Mouse (Mus musculus) MEL (cell line): ENCODE results near the gene Sorl1. TPM values are rescaled to one million over a fixed set of nuclear protein-coding genes. Genes with fewer than 3 reads are reported as not detected.

Experiments
- DNase-seq: peaks from one replicate; pipeline ENCODE4 v3.0.0; 2011; ENCODE audit warnings: low read depth, low spot score
- H3K27ac ChIP-seq: 2 replicates; pipeline ENCODE4 v1.5.1; 2012; ENCODE audit warnings: low read depth, mild to moderate bottlenecking, control low read depth, low read length, moderate library complexity; ENCODE audit not compliant: control insufficient read depth
- H3K27me3 ChIP-seq, 2 experiments: fragments of 150-350 bp in 1 of 2; sonication (generic) in 1 of 2; 2 replicates each; pipeline ENCODE4 v1.6.1; 2012; ENCODE audit warnings: low read length in 2 of 2, mild to moderate bottlenecking in 2 of 2, improper control_type of control experiment in 1 of 2, moderate library complexity in 1 of 2; ENCODE audit not compliant: insufficient read depth in 2 of 2, control insufficient read depth in 1 of 2
- H3K36me3 ChIP-seq, 2 experiments: 2 replicates each; pipeline ENCODE4 v1.6.1; 2012 to 2014; ENCODE audit warnings: low read length in 2 of 2, improper control_type of control experiment in 1 of 2, inconsistent platforms in 1 of 2, mild to moderate bottlenecking in 1 of 2; ENCODE audit not compliant: insufficient read depth in 2 of 2, control insufficient read depth in 1 of 2
- H3K4me1 ChIP-seq, 2 experiments: fragments of 150-350 bp in 1 of 2; sonication (generic) in 1 of 2; 2 replicates each; pipeline ENCODE4 v1.6.1; 2012; ENCODE audit warnings: low read length in 2 of 2, improper control_type of control experiment in 1 of 2, mild to moderate bottlenecking in 1 of 2; ENCODE audit not compliant: insufficient read depth in 2 of 2, control insufficient read depth in 1 of 2
- H3K4me3 ChIP-seq, 2 experiments: fragments of 150-350 bp in 1 of 2; sonication (generic) in 1 of 2; 2 replicates each; pipeline ENCODE4 v1.5.1; 2012; ENCODE audit warnings: low read depth in 2 of 2, low read length in 2 of 2, mild to moderate bottlenecking in 2 of 2, moderate library complexity in 2 of 2, control low read depth in 1 of 2, improper control_type of control experiment in 1 of 2; ENCODE audit not compliant: control insufficient read depth in 1 of 2, insufficient read depth in 1 of 2
- H3K79me2 ChIP-seq: 2 replicates; pipeline ENCODE4 v1.6.1; 2012; ENCODE audit warnings: mild to moderate bottlenecking, low read length, moderate library complexity; ENCODE audit not compliant: control insufficient read depth, poor library complexity, insufficient read depth
- H3K9ac ChIP-seq: 2 replicates; pipeline ENCODE4 v1.6.1; 2012; ENCODE audit warnings: low read depth, mild to moderate bottlenecking, control low read depth, low read length, moderate library complexity; ENCODE audit not compliant: control insufficient read depth, poor library complexity, severe bottlenecking
- H3K9me3 ChIP-seq: fragments of 150-350 bp; sonication (generic); replicated peaks from 2 replicates; pipeline ENCODE4 v1.6.1; 2012; ENCODE audit warnings: mild to moderate bottlenecking, low read length, improper control_type of control experiment, moderate library complexity; ENCODE audit not compliant: insufficient read depth
- BHLHE40 ChIP-seq: IDR thresholded peaks from 2 replicates; pipeline ENCODE4 v1.6.1; 2012; ENCODE audit warnings: low read depth, mild to moderate bottlenecking, inconsistent platforms, low read length, improper control_type of control experiment, borderline replicate concordance
- CHD1 ChIP-seq: IDR thresholded peaks from 2 replicates; pipeline ENCODE4 v1.6.1; 2012; ENCODE audit warnings: low read depth, mild to moderate bottlenecking, inconsistent platforms, low read length, improper control_type of control experiment
- CHD2 ChIP-seq: IDR thresholded peaks from 2 replicates; pipeline ENCODE4 v1.6.1; 2011; ENCODE audit warnings: low read length, improper control_type of control experiment
- CTCF ChIP-seq, 3 experiments: IDR thresholded peaks in 2 of 3; conservative IDR thresholded peaks in 1 of 3; 2 replicates each; pipeline ENCODE4 v1.5.1; 2011 to 2012; ENCODE audit warnings: low read length in 3 of 3, low read depth in 2 of 3, mild to moderate bottlenecking in 2 of 3, improper control_type of control experiment in 1 of 3, inconsistent platforms in 1 of 3, mixed read lengths in 1 of 3, moderate library complexity in 1 of 3; ENCODE audit not compliant: control insufficient read depth in 1 of 3, insufficient read depth in 1 of 3, poor library complexity in 1 of 3, severe bottlenecking in 1 of 3
- EP300 ChIP-seq, 2 experiments: IDR thresholded peaks; 2 replicates each; pipeline ENCODE4 v1.6.1; 2011; ENCODE audit warnings: improper control_type of control experiment in 2 of 2, low read length in 2 of 2, low read depth in 1 of 2, mild to moderate bottlenecking in 1 of 2
- GATA1 ChIP-seq: IDR thresholded peaks from 2 replicates; pipeline ENCODE4 v1.6.1; 2011; ENCODE audit warnings: low read depth, low read length, improper control_type of control experiment
- JUND ChIP-seq: IDR thresholded peaks from 2 replicates; pipeline ENCODE4 v1.6.1; 2011; ENCODE audit warnings: low read depth, mild to moderate bottlenecking, improper control_type of control experiment, low read length
- KAT2A ChIP-seq: conservative IDR thresholded peaks from 2 replicates; pipeline ENCODE4 v1.6.1; 2012; ENCODE audit warnings: low read depth, low read length, improper control_type of control experiment, inconsistent platforms
- MAFK ChIP-seq: IDR thresholded peaks from 2 replicates; pipeline ENCODE4 v1.6.1; 2011; ENCODE audit warnings: low read depth, mild to moderate bottlenecking, low read length, improper control_type of control experiment, borderline replicate concordance
- MAX ChIP-seq: IDR thresholded peaks from 2 replicates; pipeline ENCODE4 v1.6.1; 2011; ENCODE audit warnings: low read length, improper control_type of control experiment
- MEF2A ChIP-seq: IDR thresholded peaks from 2 replicates; pipeline ENCODE4 v1.6.1; 2014; ENCODE audit warnings: low read depth, mild to moderate bottlenecking, inconsistent platforms, low read length, improper control_type of control experiment; ENCODE audit not compliant: poor library complexity, insufficient replicate concordance, severe bottlenecking; ENCODE audit errors: extremely low read depth
- MXI1 ChIP-seq: IDR thresholded peaks from 2 replicates; pipeline ENCODE4 v1.6.1; 2011; ENCODE audit warnings: mild to moderate bottlenecking, low read depth, low read length, improper control_type of control experiment
- MYB ChIP-seq: IDR thresholded peaks from 2 replicates; pipeline ENCODE4 v1.6.1; 2011; ENCODE audit warnings: mild to moderate bottlenecking, low read depth, low read length, improper control_type of control experiment
- NELFE ChIP-seq: IDR thresholded peaks from 2 replicates; pipeline ENCODE4 v1.6.1; 2011; ENCODE audit warnings: low read depth, low read length, improper control_type of control experiment
- POLR2A ChIP-seq, 2 experiments: IDR thresholded peaks; 2 replicates each; pipeline ENCODE4 v1.6.1; 2011 to 2012; ENCODE audit warnings: low read length in 2 of 2, mild to moderate bottlenecking in 2 of 2, control low read depth in 1 of 2, improper control_type of control experiment in 1 of 2, low read depth in 1 of 2, moderate library complexity in 1 of 2; ENCODE audit not compliant: control insufficient read depth in 1 of 2, insufficient read depth in 1 of 2, poor library complexity in 1 of 2
- POLR2AphosphoS5 ChIP-seq: IDR thresholded peaks from 2 replicates; pipeline ENCODE4 v1.6.1; 2012; ENCODE audit warnings: low read depth, borderline replicate concordance, mild to moderate bottlenecking, inconsistent platforms, low read length, moderate library complexity, mixed read lengths
- SIN3A ChIP-seq: IDR thresholded peaks from 2 replicates; pipeline ENCODE4 v1.6.1; 2012; ENCODE audit warnings: low read length, improper control_type of control experiment, inconsistent platforms
- SMC3 ChIP-seq: IDR thresholded peaks from 2 replicates; pipeline ENCODE4 v1.6.1; 2011; ENCODE audit warnings: low read depth, low read length, improper control_type of control experiment
- TCF12 ChIP-seq: IDR thresholded peaks from 2 replicates; pipeline ENCODE4 v1.6.1; 2014; ENCODE audit warnings: low read depth, mild to moderate bottlenecking, inconsistent platforms, low read length, improper control_type of control experiment, moderate library complexity
- USF2 ChIP-seq, 2 experiments: IDR thresholded peaks; 2 replicates each; pipeline ENCODE4 v1.6.1; 2011 to 2012; ENCODE audit warnings: improper control_type of control experiment in 2 of 2, low read length in 2 of 2, borderline replicate concordance in 1 of 2, inconsistent platforms in 1 of 2, low read depth in 1 of 2, mild to moderate bottlenecking in 1 of 2; ENCODE audit not compliant: insufficient read depth in 1 of 2
- ZNF384 ChIP-seq: IDR thresholded peaks from 2 replicates; pipeline ENCODE4 v1.6.1; 2012; ENCODE audit warnings: low read depth, mild to moderate bottlenecking, inconsistent platforms, low read length, improper control_type of control experiment
- polyA plus RNA-seq, 2 experiments: library from polyadenylated mRNA; stranded (reverse) in 1 of 2; unstranded in 1 of 2; fragments of >175 nt in 1 of 2; fragments of >200 nt in 1 of 2; gene quantifications; 2 replicates each; pipeline versions ENCODE4 v1.2.1 to v1.2.4; 2012; ENCODE audit warnings: low replicate concordance in 2 of 2, low read depth in 1 of 2; ENCODE audit not compliant: insufficient read length in 2 of 2, insufficient read depth in 1 of 2, missing spikeins in 1 of 2
- total RNA-seq: library from RNA; depleted of rRNA; stranded (reverse); fragments of 300-350 nt; gene quantifications from 2 replicates; pipeline ENCODE4 v1.2.3, GENCODE M21; 2012

Sorl1 gene
- total and polyA plus RNA-seq, 3 experiments = not detected

DNA sequence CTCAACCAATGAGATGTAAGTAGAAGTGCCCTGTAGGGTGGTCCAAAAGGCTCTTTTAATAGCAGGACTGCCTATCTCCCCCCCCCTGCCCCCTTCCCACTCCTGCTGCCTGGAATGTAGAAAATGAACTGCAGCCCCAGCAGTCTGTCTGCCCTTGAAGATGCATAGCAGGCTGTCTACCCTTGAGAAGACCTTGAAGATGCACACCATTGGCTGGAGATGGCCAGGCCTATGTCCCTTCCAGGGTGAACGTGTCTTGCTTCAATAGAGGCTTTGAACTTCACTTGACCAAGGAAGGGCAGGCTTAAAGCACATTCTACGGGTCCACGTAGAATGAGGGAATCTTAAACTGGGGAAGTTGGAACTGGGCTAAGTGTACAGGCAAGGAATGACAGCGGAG is 142.8 kb downstream of the Sorl1 start:
- H3K9me3 ChIP-seq = no peaks in the 10 kb centered on the region

DNA sequence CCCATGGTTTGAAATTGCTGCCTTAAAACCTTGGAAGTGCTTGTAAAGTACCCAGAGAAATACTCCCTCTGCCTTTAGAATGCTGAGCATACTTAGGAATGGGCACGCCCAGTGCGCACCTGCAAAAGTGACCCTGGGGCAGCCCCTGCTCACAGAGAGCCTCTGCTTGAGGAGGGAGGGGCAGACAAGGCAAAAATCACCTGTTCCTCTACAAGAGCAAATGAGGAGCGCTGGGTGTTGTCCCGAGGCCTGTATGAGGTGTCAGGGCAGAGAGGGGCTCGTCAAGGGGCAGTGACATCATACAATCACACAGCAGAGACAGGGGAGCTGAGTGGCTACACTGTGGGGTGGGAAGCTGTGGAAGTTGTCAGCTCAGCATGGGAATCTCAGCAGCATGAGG is 143.3 kb downstream of the Sorl1 start:
- Histone ChIP-seq H3K9me3 (no peaks in the 10 kb centered on the region), H3K36me3 (no peaks in the 10 kb centered on the region), H3K9ac (no peak overlapping the region)

More for the DNA sequence above, 142.8 kb downstream of the Sorl1 start:
- H3K4me1 ChIP-seq = no peaks in the 10 kb centered on the region
- TF ChIP-seq MEF2A (no peak), JUND (no peak), ZNF384 (no peak), GATA1 (no peak), MXI1 (no peak), POLR2A (IDR thresholded peaks at IDR 0.05; ENCODE audit: control insufficient read depth in 1 of 2, insufficient read depth in 1 of 2, low read depth in 1 of 2, low read length in 2 of 2, poor library complexity in 1 of 2) (no peak), CHD1 (no peak), MYB (no peak), CHD2 (no peak), SIN3A (no peak), SMC3 (no peak), TCF12 (no peak), KAT2A (no peak)
- TF ChIP-seq, all 39 proteins: peak for 0
- Histone ChIP-seq H3K27ac (no peak overlapping the region), H3K36me3 (no peaks in the 10 kb centered on the region), H3K9ac (no peak overlapping the region), H3K79me2 (no peaks in the 10 kb centered on the region), H3K27me3 (no peaks in the 10 kb centered on the region), H3K4me3 (no peak overlapping the region)
- DNase-seq = no peak

DNA sequence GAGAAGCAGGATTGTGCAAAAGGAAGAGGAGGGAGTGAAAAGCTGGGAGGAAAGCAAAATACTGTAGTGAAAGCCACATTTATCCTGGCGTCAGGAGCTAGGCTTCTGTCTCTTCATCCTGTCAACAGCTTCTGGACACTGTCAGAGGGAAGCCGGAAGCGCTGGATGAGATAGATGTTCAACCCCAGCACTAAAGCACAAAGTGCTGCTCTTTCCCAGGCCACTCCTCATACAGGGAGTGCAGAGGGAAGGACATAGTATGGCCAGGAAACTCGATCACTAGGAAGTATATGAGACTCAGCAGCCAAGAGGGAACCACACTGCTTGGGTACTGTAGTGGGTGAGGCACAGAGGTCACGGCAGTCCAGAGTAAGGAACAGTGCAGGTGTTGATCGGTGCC is 145.7 kb downstream of the Sorl1 start:
- H3K9ac ChIP-seq = no peak overlapping the region
- H3K36me3 ChIP-seq = no peaks in the 10 kb centered on the region
- H3K79me2 ChIP-seq = no peaks in the 10 kb centered on the region
- H3K27me3 ChIP-seq = no peaks in the 10 kb centered on the region
- TF ChIP-seq BHLHE40 (no peak), CTCF (IDR thresholded peaks at IDR 0.05 in 2 of 3, conservative IDR thresholded peaks at IDR 0.05 in 1 of 3; ENCODE audit: control insufficient read depth in 1 of 3, insufficient read depth in 1 of 3, low read depth in 2 of 3, low read length in 3 of 3, poor library complexity in 1 of 3, severe bottlenecking in 1 of 3) (no peak), JUND (no peak), POLR2AphosphoS5 (no peak), CHD1 (no peak), NELFE (no peak), SIN3A (no peak), MAFK (no peak), MAX (no peak), USF2 (IDR thresholded peaks at IDR 0.05; ENCODE audit: borderline replicate concordance in 1 of 2, insufficient read depth in 1 of 2, low read depth in 1 of 2, low read length in 2 of 2) (no peak), POLR2A (IDR thresholded peaks at IDR 0.05; ENCODE audit: control insufficient read depth in 1 of 2, insufficient read depth in 1 of 2, low read depth in 1 of 2, low read length in 2 of 2, poor library complexity in 1 of 2) (no peak)
- TF ChIP-seq, all 39 proteins: peak for 0
- Histone ChIP-seq H3K4me3 (no peak overlapping the region), H3K27ac (no peak overlapping the region), H3K9me3 (no peaks in the 10 kb centered on the region), H3K4me1 (no peaks in the 10 kb centered on the region)
- no peak for DNase-seq

More for the DNA sequence above, 143.3 kb downstream of the Sorl1 start:
- Histone ChIP-seq H3K4me3 (no peak overlapping the region), H3K27ac (no peak overlapping the region), H3K4me1 (no peaks in the 10 kb centered on the region), H3K27me3 (no peaks in the 10 kb centered on the region), H3K79me2 (no peaks in the 10 kb centered on the region)
- TF ChIP-seq KAT2A (no peak), EP300 (IDR thresholded peaks at IDR 0.05; ENCODE audit: low read depth in 1 of 2, low read length in 2 of 2) (no peak)
- DNase-seq = no peak
